Mouse (Mus musculus) fat pad, adult 2 months (tissue): ENCODE data around the gene Usp8.

Source experiments
- DNase-seq: peaks from one replicate; pipeline ENCODE4 v3.0.0-alpha.2; 2011; ENCODE audit warnings: low read depth, low spot score; ENCODE audit errors: extremely low read depth

The Usp8 gene

GRCm38 (mm10) chr2:126706759-126707437, at the start of gene Usp8:
Gene Usp8 (plus strand): TSS chr2:126707328.
- DNase-seq = peak; percentile 49

DNA sequence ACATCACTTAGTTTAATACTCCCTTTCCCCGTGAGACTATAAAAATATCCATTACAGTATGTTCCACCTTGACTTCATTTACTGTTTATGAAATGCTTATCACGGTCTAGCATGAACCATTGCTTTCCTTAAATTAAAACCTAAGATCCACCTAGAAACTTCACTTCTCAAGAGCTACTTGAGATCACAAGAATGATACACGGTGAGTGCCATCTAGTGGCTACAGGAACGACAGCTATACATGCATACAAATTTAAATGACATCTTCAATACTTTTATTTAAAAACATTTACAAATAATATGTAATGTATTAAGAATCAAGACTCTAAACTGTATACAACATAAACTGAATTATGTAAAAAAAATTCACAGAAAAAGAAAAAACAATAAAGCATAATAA, 43.6 kb upstream of the Usp8 start:
- DNase-seq = no peak

GRCm38 (mm10) chr2:126665984-126666383, 41.1 kb upstream of the Usp8 start:
- no peak for DNase-seq

- DNase-seq = no peak
Observed at GRCm38 (mm10) chr2:126668621-126669252, 38.4 kb upstream of the Usp8 start.

DNA sequence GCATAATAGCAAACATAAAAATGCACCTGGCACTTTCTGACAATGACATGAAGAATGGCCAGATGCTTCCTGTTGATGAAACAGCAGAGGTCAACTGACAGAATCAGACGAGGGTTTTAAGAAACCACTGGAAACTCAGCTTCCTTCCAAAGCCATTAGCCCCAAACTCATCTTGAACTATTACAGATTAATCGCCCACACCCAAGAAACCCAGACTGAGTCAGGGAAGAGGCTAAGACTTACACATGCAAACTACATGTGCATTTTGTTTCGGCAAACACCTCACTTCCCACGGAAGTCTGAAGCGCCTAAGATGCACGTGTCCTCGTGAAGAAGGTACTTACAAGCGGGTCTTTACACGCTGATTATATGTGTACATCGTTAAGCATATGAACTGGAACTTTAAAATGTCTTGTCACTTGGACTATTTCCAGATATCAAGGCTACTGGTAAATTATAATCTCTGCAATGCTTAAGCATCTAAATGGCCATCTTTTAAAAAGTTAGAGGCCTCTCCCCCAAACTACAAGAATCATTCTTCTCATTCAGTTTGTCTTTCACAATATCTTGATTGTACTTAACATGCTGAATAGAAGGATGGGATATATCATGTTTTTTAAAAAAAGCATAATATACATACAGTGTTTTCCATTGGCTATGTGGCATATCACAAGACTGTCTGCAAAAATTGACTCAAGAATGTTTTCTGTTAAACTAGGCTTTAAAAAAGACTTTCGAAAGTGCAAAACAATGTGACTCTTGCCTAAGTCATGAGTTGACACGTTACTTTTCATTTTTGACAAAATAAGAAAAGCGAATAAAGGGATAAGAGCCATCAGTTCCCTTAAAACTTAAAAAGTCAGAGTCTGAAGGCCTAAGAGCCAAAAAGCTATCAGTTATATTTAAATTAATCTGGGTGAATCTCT, 33.5 kb upstream of the Usp8 start:
- no peak for DNase-seq

GRCm38 (mm10) chr2:126674441-126675168, 32.5 kb upstream of the Usp8 start:
- DNase-seq = no peak

GRCm38 (mm10) chr2:126675169-126676121, 31.7 kb upstream of the Usp8 start:
- DNase-seq = no peak

GRCm38 (mm10) chr2:126676122-126676515, 31.0 kb upstream of the Usp8 start, which contains the start of gene Gabpb1:
Gene Gabpb1 (minus strand): TSS chr2:126676337.
- no peak for DNase-seq

- DNase-seq = no peak
Observed at GRCm38 (mm10) chr2:126677366-126677765, 29.8 kb upstream of the Usp8 start.

DNA sequence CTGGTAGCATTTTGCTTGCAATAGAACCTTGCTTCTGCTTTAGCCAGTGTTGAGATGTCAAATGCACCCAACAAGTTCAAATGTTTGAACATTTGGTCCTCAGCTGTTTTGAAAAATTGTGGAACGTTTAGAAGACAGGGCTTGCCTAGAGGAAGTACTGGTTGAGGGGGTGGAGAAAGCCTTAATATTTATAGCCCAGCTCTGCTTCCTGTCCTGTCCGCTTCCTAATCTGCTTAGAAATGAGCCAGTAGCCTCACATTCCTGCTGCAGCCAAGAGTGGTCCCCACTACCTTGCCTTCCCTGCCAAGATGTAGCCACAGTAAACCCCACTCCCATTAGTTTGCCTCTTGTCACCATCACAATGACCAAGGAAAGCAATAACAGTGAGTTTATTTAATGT, 24.8 kb upstream of the Usp8 start:
- no peak for DNase-seq

- DNase-seq = no peak
Observed at GRCm38 (mm10) chr2:126682937-126683336, 24.2 kb upstream of the Usp8 start.

GRCm38 (mm10) chr2:126691290-126691689, 15.8 kb upstream of the Usp8 start:
- no peak for DNase-seq

DNA sequence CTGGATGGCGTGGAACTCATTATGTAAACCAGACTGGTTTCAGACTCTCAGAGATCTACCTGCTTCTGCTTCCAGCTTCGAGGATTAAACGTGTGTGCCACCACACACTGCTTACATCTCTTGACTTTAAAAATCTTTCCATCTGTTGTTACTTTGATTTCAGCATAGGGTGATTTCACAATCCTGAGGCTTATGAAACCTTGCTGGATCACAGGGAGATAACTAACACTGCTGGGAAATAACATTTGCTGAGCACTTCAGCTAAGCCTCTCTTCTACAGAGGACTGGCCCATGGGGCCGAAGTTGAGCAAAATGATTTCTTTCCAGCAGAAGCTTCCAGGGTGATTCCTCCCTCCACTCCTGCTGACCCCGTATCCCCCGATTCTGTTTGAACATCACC, 11.8 kb upstream of the Usp8 start:
- peak; percentile 59 for DNase-seq

DNA sequence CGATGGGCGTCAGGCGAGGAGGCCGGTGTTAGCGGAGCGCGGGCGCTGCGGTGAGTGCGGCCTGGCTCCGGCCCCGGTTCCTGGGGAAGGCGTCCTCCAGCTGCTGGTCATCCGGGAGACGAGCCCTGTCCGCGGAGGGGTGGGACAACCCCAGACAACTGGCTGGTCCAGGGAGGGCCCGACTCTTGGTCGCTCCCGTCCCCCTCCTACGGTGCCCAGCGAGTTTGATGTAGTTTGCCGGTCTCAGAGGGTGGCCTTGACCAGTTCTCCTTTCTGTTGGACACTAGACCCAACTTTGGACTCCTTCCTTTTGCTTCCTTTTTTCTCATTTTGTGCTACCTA, 281 bp downstream of the Usp8 start:
- no peak for DNase-seq

DNA sequence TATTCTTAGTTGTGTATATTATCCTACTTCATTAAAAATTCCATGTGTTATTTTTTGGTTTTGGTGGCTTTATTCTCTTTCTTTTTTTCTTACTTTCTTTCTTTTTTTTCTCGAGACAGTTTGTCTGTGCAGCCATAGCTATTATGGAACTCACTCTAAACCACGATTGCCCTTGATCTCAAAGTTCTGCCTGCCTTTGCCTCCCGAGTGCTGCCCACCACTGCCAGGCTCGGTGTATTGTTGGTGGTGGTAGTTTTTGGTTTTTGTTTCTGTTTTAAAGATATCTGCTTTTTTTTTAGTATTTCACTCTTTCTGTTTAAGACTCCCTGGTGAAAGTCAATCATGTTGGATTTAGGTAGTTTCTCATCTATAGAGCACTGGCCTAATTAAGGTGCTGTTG, 1.2 kb downstream of the Usp8 start:
- no peak for DNase-seq

- no peak for DNase-seq
Observed at GRCm38 (mm10) chr2:126712526-126712925, 5.4 kb downstream of the Usp8 start.

GRCm38 (mm10) chr2:126712950-126713349, 5.8 kb downstream of the Usp8 start:
- DNase-seq = no peak

GRCm38 (mm10) chr2:126729207-126729606, 22.1 kb downstream of the Usp8 start:
- DNase-seq = no peak

GRCm38 (mm10) chr2:126730502-126730901, 23.4 kb downstream of the Usp8 start:
- no peak for DNase-seq
